Mouse (Mus musculus) G1E (cell line): Measurements from ENCODE around the gene Olfr544. TPM values are rescaled to one million over a fixed set of nuclear protein-coding genes. Genes with fewer than 3 reads are reported as not detected.

Source experiments
- ATAC-seq: 2 replicates; pipeline ENCODE4 v1.8.0; 2016; ENCODE audit warnings: mild to moderate bottlenecking; ENCODE audit not compliant: insufficient number of reproducible peaks, poor library complexity, low FRiP score, severe bottlenecking; ENCODE audit errors: extremely low read depth
- DNase-seq: peaks from one replicate; pipeline ENCODE4 v3.0.0; 2012; ENCODE audit warnings: low spot score
- H3K27me3 ChIP-seq: 2 replicates; pipeline ENCODE4 v1.6.1; 2012; ENCODE audit warnings: mild to moderate bottlenecking, low read length, inconsistent platforms; ENCODE audit not compliant: insufficient read depth
- H3K36me3 ChIP-seq: replicated peaks from 2 replicates; pipeline ENCODE3; 2012; ENCODE audit warnings: mild to moderate bottlenecking, inconsistent platforms
- H3K4me1 ChIP-seq: 2 replicates; pipeline ENCODE4 v1.6.1; 2012; ENCODE audit warnings: low read depth, low read length, inconsistent platforms, mixed read lengths; ENCODE audit not compliant: insufficient read depth
- H3K4me3 ChIP-seq: 2 replicates; pipeline ENCODE4 v1.5.1; 2012; ENCODE audit warnings: low read depth, mild to moderate bottlenecking, inconsistent platforms, low read length, moderate library complexity, mixed read lengths
- H3K9me3 ChIP-seq: replicated peaks from 2 replicates; pipeline ENCODE4 v1.6.1; 2012; ENCODE audit warnings: inconsistent platforms
- CTCF ChIP-seq: IDR thresholded peaks from 2 replicates; pipeline ENCODE4 v1.5.1; 2012; ENCODE audit warnings: low read depth, low read length, inconsistent platforms, mixed read lengths
- GATA1 ChIP-seq: IDR thresholded peaks from 2 replicates; pipeline ENCODE4 v1.6.1; 2012; ENCODE audit warnings: borderline replicate concordance, low read length, inconsistent platforms, mixed read lengths
- GATA2 ChIP-seq: IDR thresholded peaks from 2 replicates; pipeline ENCODE4 v1.6.1; 2012; ENCODE audit warnings: low read depth, low read length, inconsistent platforms, borderline replicate concordance
- POLR2AphosphoS5 ChIP-seq: IDR thresholded peaks from 2 replicates; pipeline ENCODE4 v1.6.1; 2012; ENCODE audit warnings: low read depth, low read length, inconsistent platforms; ENCODE audit not compliant: insufficient replicate concordance
- TAL1 ChIP-seq: conservative IDR thresholded peaks from 2 replicates; pipeline ENCODE4 v1.6.1; 2012; ENCODE audit warnings: low read depth, low read length, inconsistent platforms, mixed read lengths
- polyA plus RNA-seq: library from polyadenylated mRNA; stranded (reverse); fragments of >175 nt; gene quantifications from 2 replicates; pipeline ENCODE4 v1.2.3, GENCODE M21; 2012
- total RNA-seq, 2 experiments: library from RNA; stranded (forward) in 1 of 2; stranded (reverse) in 1 of 2; fragments of 200-1000 nt in 1 of 2; fragments of >200 nt in 1 of 2; fragmentation: Nextera tagmentation in 1 of 2; gene quantifications; 2 replicates each; pipeline ENCODE4 v1.2.3; 2014 to 2017

The Olfr544 gene
- total and polyA plus RNA-seq, 3 experiments = not detected

- DNase-seq (no peak), ATAC-seq (no peak)
- H3K4me3 ChIP-seq = no peak overlapping the region
- H3K27me3 ChIP-seq = peaks cover 13% of the 10 kb centered on the region
- peaks cover 35% of the 10 kb centered on the region for H3K4me1 ChIP-seq
- H3K9me3 ChIP-seq = no peaks in the 10 kb centered on the region
- TF ChIP-seq CTCF (no peak), GATA1 (no peak), GATA2 (no peak), TAL1 (no peak), POLR2AphosphoS5 (no peak)
- H3K36me3 ChIP-seq = peaks cover 8% of the 10 kb centered on the region
These were observed 7.3 kb downstream of the Olfr544 start for GRCm38 (mm10) chr7:102480821-102481220.

GRCm38 (mm10) chr7:102479368-102480078, 8.6 kb downstream of the Olfr544 start:
- Histone ChIP-seq H3K4me1 (peaks cover 26% of the 10 kb centered on the region), H3K27me3 (peaks cover 13% of the 10 kb centered on the region), H3K9me3 (no peaks in the 10 kb centered on the region), H3K36me3 (peaks cover 11% of the 10 kb centered on the region), H3K4me3 (no peak overlapping the region)
- TF ChIP-seq GATA1 (no peak), GATA2 (no peak), TAL1 (no peak), CTCF (no peak), POLR2AphosphoS5 (no peak)
- no peak for ATAC-seq
- no peak for DNase-seq

GRCm38 (mm10) chr7:102478926-102479325, 9.2 kb downstream of the Olfr544 start:
- no peak for ATAC-seq
- no peak for TF ChIP-seq GATA1
- TF ChIP-seq GATA2 = no peak
- no peak for TF ChIP-seq CTCF
- no peak for TF ChIP-seq POLR2AphosphoS5
- TF ChIP-seq TAL1 = no peak
- DNase-seq = no peak
- Histone ChIP-seq H3K4me1 (peaks cover 24% of the 10 kb centered on the region), H3K36me3 (peaks cover 11% of the 10 kb centered on the region), H3K4me3 (no peak overlapping the region), H3K9me3 (no peaks in the 10 kb centered on the region), H3K27me3 (peaks cover 8% of the 10 kb centered on the region)

DNA sequence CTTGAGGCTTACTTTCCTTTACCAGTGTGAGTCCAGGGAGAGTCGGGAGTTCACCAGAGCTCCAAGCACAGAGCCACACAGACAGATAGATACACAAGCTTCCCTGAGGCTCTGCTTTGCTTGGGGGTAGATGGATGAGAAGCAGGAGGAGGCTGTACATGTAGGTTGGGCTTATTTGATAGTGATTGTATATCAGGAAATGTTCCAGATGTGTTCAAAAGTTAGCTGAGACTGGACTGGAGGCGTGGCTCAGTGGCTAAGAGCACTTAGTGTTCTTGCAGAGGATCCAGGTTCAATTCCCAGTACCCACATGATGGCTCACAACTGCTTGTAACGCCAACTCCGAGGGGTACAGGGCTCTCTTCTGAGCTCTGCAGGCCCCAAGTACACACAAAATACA, 9.7 kb downstream of the Olfr544 start:
- no peak for TF ChIP-seq POLR2AphosphoS5
- TF ChIP-seq GATA2 = no peak
- TF ChIP-seq TAL1 = no peak
- no peak for TF ChIP-seq GATA1
- no peak for TF ChIP-seq CTCF
- peaks cover 11% of the 10 kb centered on the region for H3K36me3 ChIP-seq
- no peaks in the 10 kb centered on the region for H3K9me3 ChIP-seq
- no peak overlapping the region for H3K4me3 ChIP-seq
- no peak for DNase-seq
- no peak for ATAC-seq
- peaks cover 21% of the 10 kb centered on the region for H3K4me1 ChIP-seq
- H3K27me3 ChIP-seq = peaks cover 8% of the 10 kb centered on the region

DNA sequence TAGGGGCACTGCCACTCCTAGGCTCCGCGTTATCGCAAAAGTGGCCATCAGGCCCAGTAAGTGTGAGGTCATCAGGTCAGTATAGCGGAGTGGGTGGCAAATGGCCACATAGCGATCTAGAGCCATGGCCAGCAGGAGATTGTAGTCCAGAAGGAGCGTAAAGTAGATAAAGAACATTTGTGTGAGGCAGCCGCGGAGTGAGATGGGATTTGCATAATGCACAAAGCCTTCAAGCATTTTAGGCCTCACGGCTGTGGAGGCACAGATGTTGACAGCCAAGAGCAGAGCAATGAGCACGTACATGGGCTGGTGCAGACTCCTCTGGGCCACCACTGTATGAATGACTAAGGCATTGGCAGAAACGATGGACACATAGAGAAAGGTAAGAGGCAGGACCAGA, 10.7 kb downstream of the Olfr544 start:
- DNase-seq (no peak), ATAC-seq (no peak)
- Histone ChIP-seq H3K4me3 (no peak overlapping the region), H3K4me1 (peaks cover 18% of the 10 kb centered on the region), H3K36me3 (peaks cover 14% of the 10 kb centered on the region), H3K9me3 (no peaks in the 10 kb centered on the region), H3K27me3 (peaks cover 3% of the 10 kb centered on the region; the same call in 1 of the 2 replicates)
- TF ChIP-seq CTCF = no peak

DNA sequence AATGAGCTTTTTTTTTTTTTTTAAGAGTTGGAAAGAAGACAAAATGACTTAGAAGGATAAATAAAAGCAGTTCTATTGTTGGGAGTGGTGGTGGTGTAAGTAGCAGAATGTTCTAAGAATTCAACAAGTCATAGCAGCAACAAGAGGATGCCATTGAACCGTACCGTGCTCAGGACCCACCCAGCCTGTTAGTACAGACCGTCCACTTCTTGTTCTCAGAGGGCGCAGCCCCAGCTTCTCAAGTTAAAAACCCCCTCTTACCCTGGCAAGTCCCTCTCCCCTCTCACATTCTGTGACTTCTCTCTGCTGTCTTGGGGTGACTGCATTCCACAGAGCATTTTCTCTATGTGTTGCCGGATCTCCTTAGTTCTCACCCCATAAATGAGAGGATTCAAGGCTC, 11.5 kb downstream of the Olfr544 start:
- TF ChIP-seq TAL1 (no peak), CTCF (no peak), GATA2 (no peak), POLR2AphosphoS5 (no peak), GATA1 (no peak)
- DNase-seq (no peak), ATAC-seq (no peak)
- no peaks in the 10 kb centered on the region for H3K9me3 ChIP-seq
- peaks cover 19% of the 10 kb centered on the region for H3K36me3 ChIP-seq
- no peak overlapping the region for H3K4me3 ChIP-seq
- peaks cover 3% of the 10 kb centered on the region; the same call in 1 of the 2 replicates for H3K27me3 ChIP-seq
- peaks cover 18% of the 10 kb centered on the region for H3K4me1 ChIP-seq

- Histone ChIP-seq H3K9me3 (no peaks in the 10 kb centered on the region), H3K27me3 (no peaks in the 10 kb centered on the region), H3K36me3 (peaks cover 55% of the 10 kb centered on the region), H3K4me1 (no peaks in the 10 kb centered on the region; the same call in 1 of the 2 replicates), H3K4me3 (no peak overlapping the region)
- no peak for DNase-seq
- peak; percentile 64; the same call in 1 of the 2 replicates for TF ChIP-seq POLR2AphosphoS5
- TF ChIP-seq CTCF = no peak
- ATAC-seq = no peak; the same call in 1 of the 2 replicates
These were observed 15.4 kb downstream of the Olfr544 start for GRCm38 (mm10) chr7:102472675-102473074.
